Mouse (Mus musculus) left cerebral cortex, adult 18-20 months (tissue): ENCODE data around the gene Gm26992. TPM values are rescaled to one million over a fixed set of nuclear protein-coding genes. Genes with fewer than 3 reads are reported as not detected.
"Not testable (repeated sequence)": the region's sequence is repeated elsewhere in the genome, so short reads cannot be mapped to it uniquely, and the experiment has no call there.

ENCODE experiments used
- DNase-seq, 2 experiments: peaks; one replicate each; pipeline ENCODE4 v3.0.0; 2021 to 2022; ENCODE audit warnings: low spot score in 2 of 2, mixed read lengths in 1 of 2
- long read RNA-seq, 2 experiments: library from polyadenylated mRNA; stranded (forward); transcript quantifications; one replicate each; pipeline ENCODE4 v2.0.0; 2021
- total RNA-seq, 2 experiments: library from RNA; stranded (reverse); gene quantifications; 2 replicates each; pipeline ENCODE4 v1.2.3; 2021

The Gm26992 gene
- 1 to 10 TPM in 1 of 2 experiments, not detected in 1; 1.5 TPM for total RNA-seq
- long read RNA-seq, experiment 1 = 0 reads
- long read RNA-seq, experiment 2 = 0 reads

- no peak for DNase-seq
These were observed at the start of gene Gm26992 for GRCm38 (mm10) chrX:103421710-103422109. Gene Gm26992, plus strand, starts transcription at chrX:103422010.

- no peak for DNase-seq
These were observed 47.6 kb upstream of the Gm26992 start for GRCm38 (mm10) chrX:103374250-103374649.

- DNase-seq = no peak
These were observed 37.3 kb upstream of the Gm26992 start for GRCm38 (mm10) chrX:103384528-103384927.

DNA sequence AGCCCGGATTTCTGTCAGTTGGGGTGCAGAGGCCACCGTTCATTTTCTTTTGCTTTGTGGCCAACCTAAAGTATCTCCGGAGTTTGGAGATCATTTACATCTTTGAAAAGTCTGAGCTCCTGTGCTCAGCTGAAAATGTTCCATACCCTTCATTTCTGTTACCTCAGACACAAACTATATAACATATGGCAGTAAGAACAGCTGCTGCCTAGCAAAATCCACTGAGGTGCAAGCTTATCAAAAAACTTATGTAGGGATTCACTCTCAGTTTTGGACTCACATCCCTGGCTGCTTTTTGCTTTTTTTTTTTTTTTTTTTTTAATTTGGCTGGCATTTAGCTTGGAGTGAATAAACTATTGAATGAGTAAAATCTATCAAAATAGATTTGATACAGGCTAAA is 33.7 kb upstream of the Gm26992 start:
- DNase-seq = no peak

GRCm38 (mm10) chrX:103393841-103394240 is 28.0 kb upstream of the Gm26992 start:
- no peak for DNase-seq

DNA sequence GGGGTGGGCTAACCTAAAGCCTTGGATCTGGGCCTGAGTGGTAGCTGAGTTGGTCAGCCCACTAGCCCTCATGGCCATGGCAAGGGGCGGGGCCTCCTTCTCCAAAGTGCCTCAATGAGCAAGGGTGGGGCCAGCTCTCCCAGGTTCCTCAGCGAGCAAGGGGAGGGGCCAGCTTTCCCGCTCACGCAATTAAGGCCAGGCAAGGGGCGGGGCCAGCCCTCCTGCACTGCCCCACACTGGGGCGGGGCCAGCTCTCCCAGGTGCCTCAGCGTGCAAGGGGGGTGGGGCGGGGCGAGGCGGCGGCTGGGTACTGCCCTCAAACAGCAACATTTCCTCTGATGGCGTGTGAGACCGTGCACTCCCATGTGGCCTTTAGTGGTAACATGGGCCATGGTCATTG is 16.8 kb upstream of the Gm26992 start:
- no peak for DNase-seq

DNA sequence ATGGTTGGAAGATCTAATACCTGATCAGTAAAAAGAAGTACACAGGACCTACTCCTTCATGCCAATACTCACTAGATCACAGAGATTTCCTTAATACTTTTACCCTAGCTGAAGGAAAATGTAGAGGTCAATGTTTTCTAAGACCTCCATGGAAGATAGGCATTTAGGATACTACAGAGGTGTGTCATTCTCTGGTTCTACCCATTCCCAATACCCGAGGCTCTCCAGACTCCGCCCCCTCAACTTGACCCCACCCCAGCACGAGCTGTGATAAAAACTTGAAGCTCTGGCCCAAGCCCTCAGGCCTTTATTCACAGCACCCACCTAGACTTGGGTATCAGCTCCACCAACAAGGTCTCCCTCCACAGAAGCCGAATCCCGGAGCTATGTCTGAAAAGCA is 7.6 kb upstream of the Gm26992 start, which contains the start of gene Tsx:
Gene Tsx, plus strand, starts transcription at position 301 of the 400 bp plus-strand sequence.
- no peak for DNase-seq

GRCm38 (mm10) chrX:103427677-103428076 is 5.9 kb downstream of the Gm26992 start:
- DNase-seq = no peak

DNA sequence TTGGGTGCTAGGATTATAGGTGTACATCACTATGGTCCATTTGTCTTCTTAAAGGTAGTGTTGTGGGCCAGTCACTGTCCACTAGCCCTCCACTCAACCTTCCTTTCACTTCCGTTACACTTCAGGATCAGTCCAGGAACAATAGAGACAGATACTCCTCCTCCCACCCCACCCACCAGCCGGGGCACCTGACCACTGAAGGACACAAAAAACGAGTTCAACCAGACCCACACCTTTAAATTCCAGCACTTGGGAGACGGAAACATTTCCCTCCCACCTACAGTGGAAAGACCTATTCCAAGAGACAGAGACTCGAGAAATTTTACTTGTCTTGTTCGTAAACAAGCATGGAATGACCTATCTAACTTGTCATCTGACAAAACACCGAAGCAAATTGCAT is 10.5 kb downstream of the Gm26992 start:
- no peak for DNase-seq

GRCm38 (mm10) chrX:103438023-103438422 is 16.2 kb downstream of the Gm26992 start:
- DNase-seq = no peak

- peak in 1 of 2 experiments; percentile 16 for DNase-seq
These were observed 19.0 kb downstream of the Gm26992 start for GRCm38 (mm10) chrX:103440803-103441202.

DNA sequence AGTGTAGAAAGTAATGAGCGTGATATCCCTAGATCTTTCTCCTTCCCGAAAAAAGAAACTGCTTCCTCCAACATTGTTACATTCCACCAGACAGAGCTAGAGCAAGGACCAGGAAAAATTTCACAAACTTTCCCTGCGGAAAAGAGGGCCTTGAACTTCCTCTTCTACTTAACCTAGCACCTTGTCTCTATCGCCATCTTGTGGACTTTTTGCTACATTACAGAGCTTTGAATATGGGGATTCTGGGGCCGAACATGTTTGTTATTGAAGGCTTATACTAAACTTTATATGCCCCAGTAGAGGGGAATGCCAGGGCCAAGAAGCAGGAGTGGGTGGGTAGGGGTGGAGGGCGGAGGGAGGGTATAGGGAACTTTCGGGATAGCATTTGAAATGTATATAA is 21.9 kb downstream of the Gm26992 start:
- DNase-seq = peak; percentile 2 to 7

GRCm38 (mm10) chrX:103447539-103448169 is 25.8 kb downstream of the Gm26992 start:
- DNase-seq = peak; percentile 2 to 23

DNA sequence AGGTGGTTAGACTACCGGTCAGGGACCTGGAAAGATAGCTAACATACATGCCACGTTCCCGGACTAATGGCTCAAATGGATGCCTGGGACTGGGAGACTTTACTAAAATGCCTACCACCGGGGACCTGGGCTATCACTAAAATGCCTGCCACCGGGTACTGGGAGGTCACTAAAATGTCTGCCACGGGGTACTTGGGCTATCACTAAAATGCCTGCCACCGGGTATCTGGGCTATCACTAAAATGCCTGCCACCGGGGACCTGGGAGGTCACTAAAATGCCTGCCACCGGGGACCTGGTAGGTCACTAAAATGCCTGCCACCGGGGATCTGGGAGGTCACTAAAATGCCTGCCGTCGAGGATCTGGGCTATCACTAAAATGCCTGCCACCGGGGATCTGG is 26.6 kb downstream of the Gm26992 start:
- not testable (repeated sequence) for DNase-seq

DNA sequence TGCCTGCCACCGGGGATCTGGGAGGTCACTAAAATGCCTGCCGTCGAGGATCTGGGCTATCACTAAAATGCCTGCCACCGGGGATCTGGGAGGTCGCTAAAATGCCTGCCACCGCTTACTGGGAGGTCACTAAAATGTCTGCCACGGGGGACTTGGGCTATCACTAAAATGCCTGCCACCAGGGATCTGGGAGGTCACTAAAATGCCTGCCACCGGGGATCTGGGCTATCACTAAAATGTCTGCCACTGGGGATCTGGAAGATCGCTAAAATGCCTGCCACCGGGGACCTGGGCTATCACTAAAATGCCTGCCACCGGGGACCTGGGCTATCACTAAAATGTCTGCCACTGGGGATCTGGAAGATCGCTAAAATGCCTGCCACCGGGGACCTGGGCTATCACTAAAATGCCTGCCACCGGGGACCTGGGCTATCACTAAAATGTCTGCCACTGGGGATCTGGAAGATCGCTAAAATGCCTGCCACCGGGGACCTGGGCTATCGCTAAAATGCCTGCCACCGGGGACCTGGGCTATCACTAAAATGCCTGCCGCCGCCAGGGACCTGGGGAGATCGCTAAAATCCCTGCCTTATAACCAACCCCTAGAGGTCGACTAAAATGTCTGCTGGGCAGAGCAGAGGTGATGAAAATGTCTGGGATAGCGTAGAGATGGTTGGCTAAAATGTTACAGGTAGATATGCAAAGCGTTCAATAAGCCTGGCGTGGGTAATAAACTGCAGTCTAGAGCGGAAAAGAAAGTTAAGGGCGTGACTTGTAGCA is 27.3 kb downstream of the Gm26992 start:
- DNase-seq = not testable (repeated sequence)

DNA sequence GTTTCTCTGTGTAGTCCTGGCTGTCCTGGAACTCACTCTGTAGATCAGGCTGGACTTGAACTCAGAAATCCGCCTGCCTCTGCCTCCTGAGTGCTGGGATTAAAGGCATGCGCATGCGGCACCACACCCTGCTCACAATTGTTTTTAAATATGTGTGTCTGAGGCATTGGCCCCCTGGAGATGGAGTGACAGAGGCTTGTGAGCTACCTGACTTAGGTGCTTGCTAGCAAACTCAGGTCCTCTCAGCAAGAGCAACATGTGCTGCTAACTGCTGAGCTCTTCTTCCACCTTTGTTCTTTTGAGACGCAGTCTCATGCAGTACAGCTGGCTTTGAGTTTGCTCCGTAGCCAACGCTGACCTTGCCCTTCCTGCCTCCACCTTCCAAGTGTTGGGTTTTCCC is 31.0 kb downstream of the Gm26992 start:
- DNase-seq = no peak

GRCm38 (mm10) chrX:103460056-103460455 is 38.2 kb downstream of the Gm26992 start:
- DNase-seq = no peak

DNA sequence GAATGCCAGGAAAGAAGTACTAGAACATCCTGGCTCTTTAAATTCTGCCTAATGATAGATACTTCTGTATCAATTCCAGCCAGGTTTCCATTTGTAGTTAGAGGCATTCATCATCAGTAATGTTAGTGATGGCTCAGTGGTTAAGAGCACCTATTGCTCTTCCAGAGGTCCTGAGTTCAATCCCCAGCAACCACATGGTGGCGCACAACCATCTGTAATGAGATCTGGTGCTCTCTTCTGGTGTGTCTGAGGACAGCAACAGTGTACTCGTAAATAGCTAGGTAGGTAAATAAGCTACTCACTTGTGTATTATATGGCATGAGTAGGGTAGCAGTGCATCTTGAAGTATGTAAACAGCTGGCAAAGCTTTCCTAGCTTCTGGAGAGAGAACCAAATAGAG is 47.2 kb downstream of the Gm26992 start:
- DNase-seq = no peak

- no peak for DNase-seq
These were observed 50.5 kb downstream of the Gm26992 start for GRCm38 (mm10) chrX:103472346-103472745.

- peak; percentile 51 to 60 for DNase-seq
These were observed 55.7 kb downstream of the Gm26992 start for GRCm38 (mm10) chrX:103477507-103477906.

GRCm38 (mm10) chrX:103481243-103482096 is 59.7 kb downstream of the Gm26992 start:
- peak in 1 of 2 experiments; percentile 35 for DNase-seq

DNA sequence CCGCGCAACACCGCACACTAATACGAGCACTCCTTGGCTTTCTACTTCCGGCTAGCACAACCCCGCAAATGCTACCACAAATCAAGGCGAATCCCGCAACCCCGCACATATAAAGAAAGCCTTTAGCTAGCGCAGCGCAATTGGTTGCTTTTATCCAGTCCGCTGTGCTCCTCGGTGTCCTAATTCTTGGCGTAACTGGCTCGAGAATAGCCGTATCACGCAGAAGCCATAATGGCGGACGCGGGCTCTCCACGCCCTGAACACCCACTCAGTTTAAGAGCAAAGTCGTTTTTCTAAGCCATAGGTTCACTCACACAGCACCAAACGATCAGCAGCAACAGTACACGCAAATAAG is 60.3 kb downstream of the Gm26992 start:
- peak in 1 of 2 experiments; percentile 26 for DNase-seq
